Mouse (Mus musculus): ENCODE results near the gene Ppfibp2.

- TF ChIP-seq TAL1 (IDR thresholded peaks at IDR 0.05; ENCODE audit: low read length) (no peak), GATA1 (IDR thresholded peaks at IDR 0.05; ENCODE audit: low read length) (no peak)
Observed at GRCm38 (mm10) chr7:107699926-107700325, 104.9 kb downstream of the Ppfibp2 start.

Measured in erythroblast, embryonic 14.5 days (primary cell).